Mouse (Mus musculus): ENCODE measurements around the gene Rap1gap. TPM values are rescaled to one million over a fixed set of nuclear protein-coding genes. Genes with fewer than 3 reads are reported as not detected.

The Rap1gap gene
- polyA plus RNA-seq, 1 experiment, result 109 TPM

- DNase-seq (ENCODE audit: low read depth), result peak; percentile 93
- TF ChIP-seq CTCF (IDR thresholded peaks at IDR 0.05; ENCODE audit: borderline replicate concordance, extremely low read depth, insufficient read depth, insufficient read length), result no peak
- peak; percentile 63; the same call in 1 of the 2 replicates for TF ChIP-seq POLR2A (IDR thresholded peaks at IDR 0.05; ENCODE audit: borderline replicate concordance, extremely low read depth, insufficient read depth, insufficient read length, poor library complexity, severe bottlenecking)
Measured at GRCm38 (mm10) chr4:137707216-137707990, 42.9 kb downstream of the Rap1gap start.

DNA sequence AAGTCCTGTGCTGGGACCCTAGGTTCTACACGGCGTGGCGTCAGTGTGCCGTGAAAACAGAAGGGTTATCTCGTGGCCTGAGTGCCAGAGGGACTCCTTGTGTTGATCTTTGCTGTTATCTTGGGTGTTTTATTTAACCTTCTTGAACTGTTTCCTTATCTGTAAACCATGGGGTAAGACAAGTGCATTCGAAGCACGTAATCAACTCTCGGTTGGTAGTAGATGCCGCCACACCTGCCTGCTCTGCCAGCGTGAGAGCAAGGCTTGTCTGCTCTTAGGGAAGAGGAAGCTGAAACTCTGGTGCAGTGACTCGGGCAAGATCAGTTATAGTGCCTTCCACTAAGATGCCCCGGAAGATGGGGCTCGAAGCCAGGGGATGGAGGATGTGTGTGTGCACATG, 48.4 kb downstream of the Rap1gap start:
- no peak for TF ChIP-seq POLR2A (IDR thresholded peaks at IDR 0.05; ENCODE audit: borderline replicate concordance, extremely low read depth, insufficient read depth, insufficient read length, poor library complexity, severe bottlenecking)
- TF ChIP-seq CTCF (IDR thresholded peaks at IDR 0.05; ENCODE audit: borderline replicate concordance, extremely low read depth, insufficient read depth, insufficient read length), result no peak

GRCm38 (mm10) chr4:137714020-137714624, 49.6 kb downstream of the Rap1gap start:
- DNase-seq (ENCODE audit: low read depth), result no peak
- TF ChIP-seq CTCF (IDR thresholded peaks at IDR 0.05; ENCODE audit: borderline replicate concordance, extremely low read depth, insufficient read depth, insufficient read length) (peak; percentile 58), POLR2A (IDR thresholded peaks at IDR 0.05; ENCODE audit: borderline replicate concordance, extremely low read depth, insufficient read depth, insufficient read length, poor library complexity, severe bottlenecking) (no peak)

More for the DNA sequence above, 48.4 kb downstream of the Rap1gap start:
- DNase-seq (ENCODE audit: low read depth), result no peak

GRCm38 (mm10) chr4:137717005-137717404, 52.5 kb downstream of the Rap1gap start:
- no peak for TF ChIP-seq POLR2A (IDR thresholded peaks at IDR 0.05; ENCODE audit: borderline replicate concordance, extremely low read depth, insufficient read depth, insufficient read length, poor library complexity, severe bottlenecking)
- no peak for TF ChIP-seq CTCF (IDR thresholded peaks at IDR 0.05; ENCODE audit: borderline replicate concordance, extremely low read depth, insufficient read depth, insufficient read length)
- no peak for DNase-seq (ENCODE audit: low read depth)

GRCm38 (mm10) chr4:137717671-137718070, 53.1 kb downstream of the Rap1gap start:
- DNase-seq (ENCODE audit: low read depth), result no peak
- TF ChIP-seq POLR2A (IDR thresholded peaks at IDR 0.05; ENCODE audit: borderline replicate concordance, extremely low read depth, insufficient read depth, insufficient read length, poor library complexity, severe bottlenecking) (no peak), CTCF (IDR thresholded peaks at IDR 0.05; ENCODE audit: borderline replicate concordance, extremely low read depth, insufficient read depth, insufficient read length) (no peak)

- DNase-seq (ENCODE audit: low read depth), result peak; percentile 80
- no peak for TF ChIP-seq POLR2A (IDR thresholded peaks at IDR 0.05; ENCODE audit: borderline replicate concordance, extremely low read depth, insufficient read depth, insufficient read length, poor library complexity, severe bottlenecking)
- TF ChIP-seq CTCF (IDR thresholded peaks at IDR 0.05; ENCODE audit: borderline replicate concordance, extremely low read depth, insufficient read depth, insufficient read length), result no peak
Measured at GRCm38 (mm10) chr4:137719378-137720077, 55.0 kb downstream of the Rap1gap start.

DNA sequence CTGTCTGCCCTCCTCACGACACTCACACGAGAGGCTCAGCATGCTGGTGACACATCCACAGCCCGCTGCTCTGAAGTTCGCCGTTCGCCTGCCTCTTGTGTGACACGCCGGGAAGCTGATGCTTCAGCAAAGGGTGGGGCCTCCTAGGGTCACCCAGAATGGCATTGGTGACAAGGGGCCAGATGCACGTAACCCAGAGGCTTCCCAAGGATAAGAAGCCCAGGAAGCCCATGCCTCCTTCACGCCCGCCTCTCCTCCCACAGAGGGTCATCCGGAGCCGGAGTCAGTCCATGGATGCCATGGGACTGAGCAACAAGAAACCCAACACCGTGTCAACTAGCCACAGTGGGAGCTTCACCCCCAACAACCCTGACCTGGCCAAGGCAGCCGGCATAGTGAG, 57.0 kb downstream of the Rap1gap start:
- no peak for DNase-seq (ENCODE audit: low read depth)
- TF ChIP-seq POLR2A (IDR thresholded peaks at IDR 0.05; ENCODE audit: borderline replicate concordance, extremely low read depth, insufficient read depth, insufficient read length, poor library complexity, severe bottlenecking) (no peak), CTCF (IDR thresholded peaks at IDR 0.05; ENCODE audit: borderline replicate concordance, extremely low read depth, insufficient read depth, insufficient read length) (no peak)

GRCm38 (mm10) chr4:137722230-137722629, 57.7 kb downstream of the Rap1gap start:
- TF ChIP-seq POLR2A (IDR thresholded peaks at IDR 0.05; ENCODE audit: borderline replicate concordance, extremely low read depth, insufficient read depth, insufficient read length, poor library complexity, severe bottlenecking), result no peak
- no peak for TF ChIP-seq CTCF (IDR thresholded peaks at IDR 0.05; ENCODE audit: borderline replicate concordance, extremely low read depth, insufficient read depth, insufficient read length)
- no peak for DNase-seq (ENCODE audit: low read depth)

GRCm38 (mm10) chr4:137722692-137723427, 58.3 kb downstream of the Rap1gap start:
- peak; percentile 86 for DNase-seq (ENCODE audit: low read depth)
- TF ChIP-seq CTCF (IDR thresholded peaks at IDR 0.05; ENCODE audit: borderline replicate concordance, extremely low read depth, insufficient read depth, insufficient read length) (peak; percentile 96), POLR2A (IDR thresholded peaks at IDR 0.05; ENCODE audit: borderline replicate concordance, extremely low read depth, insufficient read depth, insufficient read length, poor library complexity, severe bottlenecking) (no peak)

GRCm38 (mm10) chr4:137723527-137723926, 59.0 kb downstream of the Rap1gap start:
- no peak for DNase-seq (ENCODE audit: low read depth)
- no peak for TF ChIP-seq CTCF (IDR thresholded peaks at IDR 0.05; ENCODE audit: borderline replicate concordance, extremely low read depth, insufficient read depth, insufficient read length)
- no peak for TF ChIP-seq POLR2A (IDR thresholded peaks at IDR 0.05; ENCODE audit: borderline replicate concordance, extremely low read depth, insufficient read depth, insufficient read length, poor library complexity, severe bottlenecking)

DNA sequence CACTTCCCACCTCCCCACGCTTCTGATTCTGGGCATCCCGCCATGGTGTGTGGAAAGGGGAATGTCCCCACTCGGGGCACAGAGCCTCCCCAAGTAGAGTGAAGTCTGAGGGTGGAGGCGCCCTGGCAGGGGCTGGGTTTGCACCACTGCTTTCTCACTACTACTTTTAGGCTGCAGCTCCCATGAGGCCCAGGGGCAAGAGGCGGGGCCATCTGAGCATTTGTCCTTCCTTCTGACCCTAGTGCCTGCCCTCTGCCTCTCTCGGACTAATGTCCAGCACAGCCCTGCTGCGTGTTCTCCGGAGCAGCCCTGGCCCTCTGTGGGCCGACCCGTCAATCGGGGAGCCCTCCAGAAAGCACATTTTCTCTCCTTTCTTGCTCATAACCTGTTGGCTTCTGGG, 59.7 kb downstream of the Rap1gap start:
- no peak for TF ChIP-seq CTCF (IDR thresholded peaks at IDR 0.05; ENCODE audit: borderline replicate concordance, extremely low read depth, insufficient read depth, insufficient read length)
- no peak for TF ChIP-seq POLR2A (IDR thresholded peaks at IDR 0.05; ENCODE audit: borderline replicate concordance, extremely low read depth, insufficient read depth, insufficient read length, poor library complexity, severe bottlenecking)
- DNase-seq (ENCODE audit: low read depth), result no peak
